Mouse (Mus musculus) liver, embryonic 12.5 days (tissue): ENCODE data around the gene Nlrp4e. TPM values are rescaled to one million over a fixed set of nuclear protein-coding genes. Genes with fewer than 3 reads are reported as not detected.
"Not testable (repeated sequence)": the region's sequence is repeated elsewhere in the genome, so short reads cannot be mapped to it uniquely, and the experiment has no call there.

Experiments used
- ATAC-seq: fragments of 200-750 bp; cut with Nextera tagmentation; 2 replicates; pipeline ENCODE4 v1.8.0; 2017; ENCODE audit warnings: moderate number of reproducible peaks, mild to moderate bottlenecking, moderate library complexity
- H3K27ac ChIP-seq: fragments of 300-500 bp; sonication (generic); 2 replicates; pipeline ENCODE4 v1.5.1; 2016; ENCODE audit warnings: mild to moderate bottlenecking
- H3K27me3 ChIP-seq: fragments of 300-500 bp; sonication (generic); replicated peaks from 2 replicates; pipeline ENCODE4 v1.6.1; 2016; ENCODE audit warnings: mild to moderate bottlenecking, moderate library complexity
- H3K36me3 ChIP-seq: fragments of 300-500 bp; sonication (generic); 2 replicates; pipeline ENCODE4 v1.6.1; 2016; ENCODE audit warnings: mild to moderate bottlenecking, moderate library complexity
- H3K4me1 ChIP-seq: fragments of 300-500 bp; sonication (generic); 2 replicates; pipeline ENCODE4 v1.6.1; 2016
- H3K4me2 ChIP-seq: fragments of 300-500 bp; sonication (generic); 2 replicates; pipeline ENCODE4 v1.6.1; 2016; ENCODE audit warnings: mild to moderate bottlenecking, moderate library complexity
- H3K4me3 ChIP-seq: fragments of 300-500 bp; sonication (generic); 2 replicates; pipeline ENCODE4 v1.5.1; 2016; ENCODE audit warnings: mild to moderate bottlenecking, moderate library complexity
- H3K9ac ChIP-seq: fragments of 300-500 bp; sonication (generic); 2 replicates; pipeline ENCODE4 v1.6.1; 2016; ENCODE audit warnings: mild to moderate bottlenecking, moderate library complexity
- H3K9me3 ChIP-seq: fragments of 300-500 bp; sonication (generic); replicated peaks from 2 replicates; pipeline ENCODE4 v1.6.1; 2016; ENCODE audit warnings: mild to moderate bottlenecking, moderate library complexity
- WGBS: fragments of 180-500 bp; shearing (Covaris S2); methylation state at CpG from one replicate; pipeline ENCODE4 v1.1.7; 2016; ENCODE audit not compliant: insufficient replicate concordance; 5-methylcytosine and 5-hydroxymethylcytosine counted together
- microRNA-seq: library from miRNA; unstranded; fragments of <30 nt; microRNA quantifications from one replicate; pipeline ENCODE4, GENCODE M21; 2017
- polyA plus RNA-seq: library from polyadenylated mRNA; unstranded; fragments of >200 nt; fragmentation: Nextera tagmentation; extraction: Ambion mirVana; gene quantifications from 2 replicates; pipeline ENCODE4 v1.2.1, GENCODE M21; 2016

The Nlrp4e gene
- not detected in 2 replicates for polyA plus RNA-seq

- ATAC-seq, H3K27ac ChIP-seq, H3K9ac ChIP-seq, H3K9me3 ChIP-seq, H3K36me3 ChIP-seq, H3K4me3 ChIP-seq, H3K4me2 ChIP-seq, H3K4me1 ChIP-seq, H3K27me3 ChIP-seq: not testable (repeated sequence)
- WGBS = 75% methylated on average over 3 of the region's 3 CpGs
Observed at GRCm38 (mm10) chr7:23300892-23301291, at the start of gene Nlrp4e. TSS of gene Nlrp4e (plus strand) at chr7:23301192.

GRCm38 (mm10) chr7:23251582-23251981 lies 49.4 kb upstream of the Nlrp4e start, which contains the start of gene Vmn1r166:
TSS of gene Vmn1r166 (minus strand) at chr7:23251682.
- not testable (repeated sequence) for H3K36me3 ChIP-seq, H3K9me3 ChIP-seq, ATAC-seq, H3K27ac ChIP-seq, H3K27me3 ChIP-seq, H3K4me2 ChIP-seq, H3K4me1 ChIP-seq, H3K9ac ChIP-seq, H3K4me3 ChIP-seq
- WGBS = no CpG with 5 or more reads among the region's 2 CpGs

GRCm38 (mm10) chr7:23278800-23279199 lies 22.2 kb upstream of the Nlrp4e start, which contains the start of gene Gm6902:
TSS of gene Gm6902 (minus strand) at chr7:23278900.
- not testable (repeated sequence) for H3K27ac ChIP-seq, H3K4me2 ChIP-seq, H3K27me3 ChIP-seq, H3K4me1 ChIP-seq, H3K9me3 ChIP-seq, H3K9ac ChIP-seq, ATAC-seq, H3K4me3 ChIP-seq, H3K36me3 ChIP-seq
- no CpG with 5 or more reads among the region's 2 CpGs for WGBS

- not testable (repeated sequence) for H3K4me3 ChIP-seq, ATAC-seq
Observed at GRCm38 (mm10) chr7:23358311-23358710, 57.3 kb downstream of the Nlrp4e start.

GRCm38 (mm10) chr7:23385589-23385988 lies 84.6 kb downstream of the Nlrp4e start, which contains the start of gene Nlrp5:
TSS of gene Nlrp5 (plus strand) at chr7:23385889.
- peaks cover 23% of the 10 kb centered on the region; the same call in 1 of the 2 replicates for H3K9me3 ChIP-seq
- no peaks in the 10 kb centered on the region for H3K27me3 ChIP-seq
- no peak within 1 kb of the TSS for H3K4me2 ChIP-seq
- no peak within 1 kb of the TSS for H3K4me3 ChIP-seq
- no peak within 1 kb of the TSS for H3K9ac ChIP-seq
- no peak within 1 kb of the TSS for H3K27ac ChIP-seq
- H3K36me3 ChIP-seq = no peaks in the 10 kb centered on the region
- H3K4me1 ChIP-seq = no peaks in the 10 kb centered on the region
- ATAC-seq = no peak
- 60% methylated on average over 10 of the region's 10 CpGs for WGBS

More at GRCm38 (mm10) chr7:23358311-23358710, 57.3 kb downstream of the Nlrp4e start:
- H3K27ac ChIP-seq, H3K4me1 ChIP-seq, H3K27me3 ChIP-seq, H3K9me3 ChIP-seq, H3K36me3 ChIP-seq, H3K4me2 ChIP-seq, H3K9ac ChIP-seq: not testable (repeated sequence)
- 80% methylated on average over 13 of the region's 13 CpGs for WGBS

Small RNA genes within 50 kb of the gene (microRNA-seq; reads per million reads assigned to microRNA genes)
- not detected for gene Gm25196

Other genes with a start within 250 kb of the Nlrp4e start
- gene Vmn1r163, start 245.7 kb upstream of the Nlrp4e start, polyA plus RNA-seq = not detected in 2 replicates
- not detected in 2 replicates for gene Gm8720, start 233.7 kb upstream of the Nlrp4e start, polyA plus RNA-seq
- gene Gm10662, start 156.7 kb upstream of the Nlrp4e start, polyA plus RNA-seq = not detected in 2 replicates
- gene Vmn1r165, start 83.9 kb upstream of the Nlrp4e start, polyA plus RNA-seq = not detected in 2 replicates
- not detected in 2 replicates for gene Vmn1r166, start 49.5 kb upstream of the Nlrp4e start, polyA plus RNA-seq
- not detected in 2 replicates for gene Gm6902, start 22.3 kb upstream of the Nlrp4e start, polyA plus RNA-seq
- gene Nlrp5, start 84.7 kb downstream of the Nlrp4e start, polyA plus RNA-seq = not detected in 2 replicates
- gene Vmn1r167, start 206.0 kb downstream of the Nlrp4e start, polyA plus RNA-seq = not detected in 2 replicates
- gene Vmn1r168, start 238.5 kb downstream of the Nlrp4e start, polyA plus RNA-seq = not detected in 2 replicates